Mouse (Mus musculus) lung, embryonic 14.5 days (tissue): ENCODE results near the gene Pla1a. TPM values are rescaled to one million over a fixed set of nuclear protein-coding genes. Genes with fewer than 3 reads are reported as not detected.

Source experiments
- ATAC-seq: fragments of 200-750 bp; cut with Nextera tagmentation; 2 replicates; pipeline ENCODE4 v1.8.0; 2017; ENCODE audit warnings: mild to moderate bottlenecking, moderate TSS enrichment, moderate library complexity; ENCODE audit not compliant: insufficient read depth
- DNase-seq: peaks from one replicate; pipeline ENCODE4 v3.0.0-alpha.2; 2015
- H3K27ac ChIP-seq: fragments of 300-500 bp; sonication (generic); 2 replicates; pipeline ENCODE4 v1.5.1; 2014; ENCODE audit warnings: low read depth, mild to moderate bottlenecking, moderate library complexity
- H3K27me3 ChIP-seq: fragments of 300-500 bp; sonication (generic); 2 replicates; pipeline ENCODE4 v1.6.1; 2014; ENCODE audit warnings: low read length, control low read depth; ENCODE audit not compliant: insufficient read depth
- H3K36me3 ChIP-seq: fragments of 300-500 bp; sonication (generic); 2 replicates; pipeline ENCODE4 v1.6.1; 2014; ENCODE audit warnings: control low read depth; ENCODE audit not compliant: insufficient read depth
- H3K4me1 ChIP-seq: fragments of 300-500 bp; sonication (generic); 2 replicates; pipeline ENCODE4 v1.6.1; 2014; ENCODE audit warnings: antibody characterized with exemption, control low read depth; ENCODE audit not compliant: insufficient read depth
- H3K4me2 ChIP-seq: fragments of 300-500 bp; sonication (generic); 2 replicates; pipeline ENCODE4 v1.6.1; 2014; ENCODE audit warnings: mild to moderate bottlenecking
- H3K4me3 ChIP-seq: fragments of 300-500 bp; sonication (generic); 2 replicates; pipeline ENCODE4 v1.5.1; 2014; ENCODE audit warnings: low read depth, low read length
- H3K9ac ChIP-seq: fragments of 300-500 bp; sonication (generic); 2 replicates; pipeline ENCODE4 v1.6.1; 2014
- H3K9me3 ChIP-seq: fragments of 300-500 bp; sonication (generic); 2 replicates; pipeline ENCODE4 v1.6.1; 2016; ENCODE audit warnings: low read depth, low read length, control low read depth
- CTCF ChIP-seq: IDR thresholded peaks from 2 replicates; pipeline ENCODE4 v1.5.1; 2016; ENCODE audit warnings: antibody characterized with exemption, low read depth
- WGBS: fragments of 180-500 bp; shearing (Covaris S2); extraction: QIAGEN DNeasy Blood & Tissue Kit; methylation state at CpG from one replicate; pipeline ENCODE4 v1.1.7; 2014; 5-methylcytosine and 5-hydroxymethylcytosine counted together
- polyA plus RNA-seq: library from polyadenylated mRNA; unstranded; fragments of >200 nt; fragmentation: Nextera tagmentation; extraction: Ambion mirVana; gene quantifications from 2 replicates; pipeline ENCODE4 v1.2.1, GENCODE M21; 2014

Gene Pla1a
- polyA plus RNA-seq, 1 experiment from 2014 or later = 0.14 TPM

- Histone ChIP-seq H3K4me1 (no peaks in the 10 kb centered on the region; the same call in 1 of the 2 replicates), H3K27ac (no peak overlapping the region), H3K36me3 (no peaks in the 10 kb centered on the region), H3K4me2 (no peak overlapping the region), H3K27me3 (no peaks in the 10 kb centered on the region), H3K9me3 (no peaks in the 10 kb centered on the region), H3K9ac (no peak overlapping the region), H3K4me3 (no peak overlapping the region)
- TF ChIP-seq CTCF = no peak
- 73% methylated on average over 13 of the region's 13 CpGs for WGBS
- no peak for DNase-seq
- no peak for ATAC-seq
These were observed 34.4 kb upstream of the Pla1a start for GRCm38 (mm10) chr16:38467091-38467916.

GRCm38 (mm10) chr16:38466089-38466488 is 33.1 kb upstream of the Pla1a start:
- Histone ChIP-seq H3K9ac (no peak overlapping the region), H3K4me1 (no peaks in the 10 kb centered on the region), H3K27me3 (no peaks in the 10 kb centered on the region), H3K4me3 (no peak overlapping the region), H3K27ac (no peak overlapping the region), H3K36me3 (no peaks in the 10 kb centered on the region), H3K9me3 (no peaks in the 10 kb centered on the region), H3K4me2 (no peak overlapping the region)
- whole genome bisulfite sequencing = 71% methylated on average over 4 of the region's 4 CpGs
- TF ChIP-seq CTCF = no peak
- DNase-seq = no peak
- ATAC-seq = no peak

GRCm38 (mm10) chr16:38463305-38463704 is 30.4 kb upstream of the Pla1a start:
- 86% methylated on average over 5 of the region's 5 CpGs for WGBS
- Histone ChIP-seq H3K27me3 (no peaks in the 10 kb centered on the region), H3K36me3 (no peaks in the 10 kb centered on the region), H3K27ac (no peak overlapping the region), H3K4me2 (no peak overlapping the region), H3K9ac (no peak overlapping the region), H3K4me3 (no peak overlapping the region), H3K9me3 (no peaks in the 10 kb centered on the region), H3K4me1 (no peaks in the 10 kb centered on the region)
- DNase-seq (no peak), ATAC-seq (no peak)
- TF ChIP-seq CTCF = no peak

GRCm38 (mm10) chr16:38462161-38462560 is 29.2 kb upstream of the Pla1a start:
- DNase-seq (no peak), ATAC-seq (no peak)
- no peak overlapping the region for H3K27ac ChIP-seq
- H3K9ac ChIP-seq = no peak overlapping the region
- 64% methylated on average over 7 of the region's 7 CpGs for WGBS
- H3K4me1 ChIP-seq = no peaks in the 10 kb centered on the region
- H3K4me3 ChIP-seq = no peak overlapping the region
- H3K4me2 ChIP-seq = no peak overlapping the region
- no peak for TF ChIP-seq CTCF
- no peaks in the 10 kb centered on the region for H3K36me3 ChIP-seq
- H3K27me3 ChIP-seq = no peaks in the 10 kb centered on the region
- no peaks in the 10 kb centered on the region for H3K9me3 ChIP-seq

- Histone ChIP-seq H3K9ac (no peak overlapping the region), H3K4me1 (no peaks in the 10 kb centered on the region), H3K27me3 (no peaks in the 10 kb centered on the region), H3K27ac (no peak overlapping the region), H3K36me3 (no peaks in the 10 kb centered on the region), H3K9me3 (no peaks in the 10 kb centered on the region), H3K4me2 (no peak overlapping the region), H3K4me3 (no peak overlapping the region)
- DNase-seq = no peak
- no peak for TF ChIP-seq CTCF
- no peak for ATAC-seq
- 47% methylated on average over 8 of the region's 8 CpGs for WGBS
These were observed 28.8 kb upstream of the Pla1a start for GRCm38 (mm10) chr16:38461749-38462148.

- DNase-seq (no peak), ATAC-seq (no peak)
- Histone ChIP-seq H3K9me3 (no peaks in the 10 kb centered on the region), H3K27me3 (no peaks in the 10 kb centered on the region), H3K4me2 (no peak overlapping the region), H3K9ac (no peak overlapping the region), H3K4me1 (no peaks in the 10 kb centered on the region), H3K4me3 (no peak overlapping the region), H3K27ac (no peak overlapping the region), H3K36me3 (no peaks in the 10 kb centered on the region)
- no peak for TF ChIP-seq CTCF
- WGBS = 91% methylated on average over 4 of the region's 4 CpGs
These were observed 27.0 kb upstream of the Pla1a start for GRCm38 (mm10) chr16:38459990-38460389.

- no peak overlapping the region for H3K4me2 ChIP-seq
- H3K9ac ChIP-seq = no peak overlapping the region
- H3K27ac ChIP-seq = no peak overlapping the region
- no peaks in the 10 kb centered on the region for H3K27me3 ChIP-seq
- TF ChIP-seq CTCF = no peak
- H3K4me3 ChIP-seq = no peak overlapping the region
- H3K36me3 ChIP-seq = no peaks in the 10 kb centered on the region
- H3K9me3 ChIP-seq = no peaks in the 10 kb centered on the region
- no peak for ATAC-seq
- 69% methylated on average over 6 of the region's 6 CpGs for WGBS
- no peaks in the 10 kb centered on the region for H3K4me1 ChIP-seq
- DNase-seq = no peak
These were observed 25.8 kb upstream of the Pla1a start for GRCm38 (mm10) chr16:38458600-38459280.
